Mouse (Mus musculus): ENCODE data around the gene Ndufa12.
A peak's percentile ranks its signal among the peaks of the same experiment; 100 is the strongest.

The Ndufa12 gene

DNA sequence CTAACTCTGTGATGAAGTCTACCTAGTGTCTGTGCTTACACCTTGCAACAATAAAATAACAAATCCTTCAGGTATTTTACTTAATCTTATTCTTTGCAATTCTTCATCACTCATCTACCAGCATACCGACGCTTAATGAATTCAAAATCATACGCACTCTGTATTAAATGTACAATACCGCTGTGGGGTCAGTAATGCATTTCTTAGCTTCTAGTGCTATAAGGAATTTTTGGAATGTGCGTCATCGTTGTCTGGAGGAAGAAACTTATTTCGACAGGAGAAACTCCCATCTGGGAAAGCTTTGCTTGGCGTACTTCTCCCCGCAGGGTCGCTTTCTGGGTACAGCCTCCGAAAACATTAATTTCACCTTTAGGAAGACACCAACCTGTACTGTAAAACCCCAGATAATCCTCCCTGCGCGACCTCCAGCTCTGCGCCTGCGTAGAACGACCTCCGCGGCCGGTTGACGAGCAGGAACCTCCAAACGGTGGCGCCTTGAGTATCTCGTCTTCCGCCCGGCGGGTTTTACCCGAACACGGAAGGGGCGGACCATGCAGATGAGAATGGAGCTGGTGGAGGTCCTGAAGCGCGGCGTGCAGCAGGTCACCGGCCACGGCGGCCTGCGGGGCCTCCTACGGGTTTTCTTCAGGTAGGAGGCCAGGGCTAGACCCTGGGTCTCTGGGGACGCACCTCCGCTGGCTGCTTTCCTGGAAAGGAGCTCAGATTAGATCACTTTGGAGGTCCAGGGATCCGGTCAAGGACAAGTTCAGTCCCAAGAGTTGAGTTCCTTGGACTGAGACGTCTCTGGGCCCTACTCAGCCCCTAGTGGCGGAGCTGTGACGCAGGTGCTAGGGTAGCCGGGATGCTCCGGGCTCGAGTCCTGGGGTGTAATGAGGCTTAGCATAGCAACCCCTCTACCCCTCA is at the start of gene Ndufa12:
TSS of gene Ndufa12 (plus strand) at position 239 of the 924 bp plus-strand sequence.
- DNase-seq (ENCODE audit: low spot score in 2 of 2): peak; percentile 91 to 93

DNA sequence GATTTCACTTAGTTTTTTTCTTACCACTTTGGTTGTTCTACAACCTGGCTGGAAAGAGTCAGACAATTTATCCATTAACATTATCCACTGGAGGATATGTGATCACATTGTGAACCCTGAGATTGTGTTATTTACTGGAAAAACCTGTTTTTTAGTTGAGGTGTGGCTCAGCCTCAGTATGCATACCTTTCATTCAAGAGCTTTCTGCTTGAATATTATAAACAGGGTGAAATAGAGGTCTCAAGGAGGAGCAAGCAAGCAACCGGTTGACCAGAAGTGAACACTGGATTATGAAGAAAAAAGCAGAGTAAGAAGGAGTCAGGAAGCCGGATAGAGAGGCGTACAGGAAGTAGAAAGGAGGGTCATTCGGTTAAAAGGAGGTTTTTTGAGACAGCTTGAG is 47.0 kb upstream of the Ndufa12 start:
- peak in 1 of 2 experiments; percentile 20 for DNase-seq (ENCODE audit: low spot score in 2 of 2)

GRCm38 (mm10) chr10:94153841-94154240 is 44.7 kb upstream of the Ndufa12 start:
- DNase-seq (ENCODE audit: low spot score in 2 of 2): no peak

- DNase-seq (ENCODE audit: low spot score in 2 of 2): no peak
Measured at GRCm38 (mm10) chr10:94158962-94159361, 39.6 kb upstream of the Ndufa12 start.

DNA sequence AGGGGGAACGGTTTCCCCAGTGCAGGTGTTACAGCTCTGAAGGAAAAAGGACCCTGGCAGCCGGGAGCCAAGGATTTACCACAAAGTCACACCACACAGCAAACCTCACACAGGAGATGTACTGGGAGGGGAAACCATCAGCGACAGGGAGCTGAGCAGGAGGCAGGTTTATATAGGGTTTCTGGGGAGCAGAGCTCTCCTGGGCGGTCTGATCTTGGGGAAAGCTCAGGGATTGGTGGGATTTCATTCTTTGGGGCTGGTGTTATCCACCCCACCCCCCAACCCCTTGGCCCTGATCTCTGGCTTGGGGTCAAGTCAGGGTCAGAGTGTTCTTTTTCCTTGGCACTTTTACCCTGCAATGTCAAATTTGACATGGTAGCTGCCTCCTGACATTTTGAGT is 39.1 kb upstream of the Ndufa12 start:
- DNase-seq (ENCODE audit: low spot score in 2 of 2): no peak

DNA sequence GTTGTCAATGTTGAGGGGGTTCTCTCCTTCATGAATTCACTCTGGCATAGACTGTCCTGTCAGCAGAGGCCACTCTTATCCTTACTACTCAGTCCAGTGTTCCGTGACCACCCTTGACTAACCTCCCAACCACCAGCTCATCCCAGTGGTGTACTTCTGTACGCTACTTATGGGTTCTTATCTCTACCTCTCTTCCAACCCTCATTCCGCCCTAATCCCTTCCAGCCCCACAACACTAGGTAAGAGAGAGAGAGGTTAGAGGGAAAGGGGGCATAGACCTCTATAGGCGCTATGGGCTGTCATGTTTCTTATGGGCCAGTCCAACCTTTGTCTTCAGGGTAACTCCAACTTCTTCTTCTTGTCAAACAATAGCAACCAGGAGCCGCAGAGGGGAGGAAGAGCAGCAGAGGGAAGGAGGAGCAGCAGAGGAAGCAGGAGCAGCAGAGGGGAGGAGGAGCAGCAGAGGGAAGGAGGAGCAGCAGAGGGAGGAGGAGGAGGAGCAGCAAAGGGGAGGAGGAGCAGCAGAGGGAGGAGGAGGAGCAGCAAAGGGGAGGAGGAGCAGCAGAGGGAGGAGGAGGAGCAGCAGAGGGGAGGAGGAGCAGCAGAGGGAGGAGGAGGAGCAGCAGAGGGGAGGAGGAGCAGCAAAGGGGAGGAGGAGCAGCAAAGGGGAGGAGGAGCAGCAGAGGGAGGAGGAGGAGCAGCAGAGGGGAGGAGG is 37.3 kb upstream of the Ndufa12 start:
- DNase-seq (ENCODE audit: low spot score in 2 of 2): no peak

DNA sequence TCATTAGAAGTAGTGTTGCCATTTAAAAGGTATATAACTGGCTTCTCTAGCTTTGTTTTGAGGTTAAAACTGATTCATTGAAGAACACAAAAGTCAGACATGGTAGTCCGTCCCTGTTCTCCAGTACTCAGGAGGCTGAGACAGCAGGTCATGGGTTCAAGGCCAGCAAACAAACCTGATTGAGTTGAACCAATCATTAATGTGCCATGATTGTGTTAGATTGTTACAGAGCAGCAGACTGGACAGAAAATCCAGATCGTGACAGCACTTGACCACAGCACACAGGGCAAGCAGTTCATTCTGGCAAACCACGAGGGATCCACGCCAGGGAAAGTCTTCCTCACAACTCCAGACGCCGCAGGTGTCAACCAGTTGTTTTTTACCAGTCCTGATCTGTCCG is 36.5 kb upstream of the Ndufa12 start:
- no peak for DNase-seq (ENCODE audit: low spot score in 2 of 2)

GRCm38 (mm10) chr10:94164104-94164845 is 34.2 kb upstream of the Ndufa12 start:
- DNase-seq (ENCODE audit: low spot score in 2 of 2): no peak

GRCm38 (mm10) chr10:94165426-94165825 is 33.1 kb upstream of the Ndufa12 start:
- DNase-seq (ENCODE audit: low spot score in 2 of 2): no peak

- DNase-seq (ENCODE audit: low spot score in 2 of 2): peak in 1 of 2 experiments; percentile 32
Measured at GRCm38 (mm10) chr10:94167051-94167750, 31.3 kb upstream of the Ndufa12 start.

- peak in 1 of 2 experiments; percentile 44 for DNase-seq (ENCODE audit: low spot score in 2 of 2)
Measured at GRCm38 (mm10) chr10:94171440-94172130, 26.9 kb upstream of the Ndufa12 start.

DNA sequence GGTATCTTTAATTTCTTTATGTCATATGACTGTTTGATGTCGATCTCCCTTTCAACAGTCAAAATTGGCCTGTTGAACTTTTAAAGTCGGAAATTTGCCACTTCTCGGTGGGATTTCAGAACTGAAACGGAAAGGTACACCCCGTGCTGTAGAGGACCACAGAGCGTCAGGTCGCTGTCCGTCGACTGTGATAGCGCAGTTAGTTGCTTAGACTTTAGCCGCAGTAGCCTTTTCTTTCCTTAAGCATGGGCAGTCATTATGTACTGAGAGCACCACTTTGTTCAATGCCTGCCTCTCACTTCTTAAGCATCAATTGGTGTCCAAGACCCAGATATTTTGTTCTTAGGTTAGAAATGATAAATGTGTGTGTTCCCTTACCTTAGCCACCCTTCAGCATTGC is 26.4 kb upstream of the Ndufa12 start:
- peak in 1 of 2 experiments; percentile 19 for DNase-seq (ENCODE audit: low spot score in 2 of 2)

- DNase-seq (ENCODE audit: low spot score in 2 of 2): peak in 1 of 2 experiments; percentile 9
Measured at GRCm38 (mm10) chr10:94172706-94173105, 25.8 kb upstream of the Ndufa12 start.

- peak in 1 of 2 experiments; percentile 28 for DNase-seq (ENCODE audit: low spot score in 2 of 2)
Measured at GRCm38 (mm10) chr10:94174652-94175051, 23.9 kb upstream of the Ndufa12 start.

- no peak for DNase-seq (ENCODE audit: low spot score in 2 of 2)
Measured at GRCm38 (mm10) chr10:94183199-94183598, 15.3 kb upstream of the Ndufa12 start.

DNA sequence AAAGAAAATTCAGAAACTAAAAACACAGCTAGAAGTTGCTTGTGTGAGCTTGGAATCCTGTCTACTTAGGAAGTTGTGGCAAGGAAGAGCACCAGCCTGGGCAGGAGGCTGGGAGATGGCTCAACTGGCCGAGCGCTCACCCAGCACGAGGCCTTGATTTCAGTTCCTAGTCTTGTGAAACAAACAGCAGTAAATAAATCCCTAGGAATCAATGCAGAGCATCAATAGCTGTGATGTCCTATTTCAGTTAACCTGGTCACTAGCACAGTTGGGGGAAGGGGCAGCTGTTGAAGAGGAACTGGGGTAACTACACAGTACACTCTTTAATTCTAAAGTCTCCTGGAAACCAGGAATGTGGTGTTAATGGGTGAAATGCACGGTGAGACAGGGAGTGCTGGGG is 6.5 kb downstream of the Ndufa12 start:
- DNase-seq (ENCODE audit: low spot score in 2 of 2): no peak

DNA sequence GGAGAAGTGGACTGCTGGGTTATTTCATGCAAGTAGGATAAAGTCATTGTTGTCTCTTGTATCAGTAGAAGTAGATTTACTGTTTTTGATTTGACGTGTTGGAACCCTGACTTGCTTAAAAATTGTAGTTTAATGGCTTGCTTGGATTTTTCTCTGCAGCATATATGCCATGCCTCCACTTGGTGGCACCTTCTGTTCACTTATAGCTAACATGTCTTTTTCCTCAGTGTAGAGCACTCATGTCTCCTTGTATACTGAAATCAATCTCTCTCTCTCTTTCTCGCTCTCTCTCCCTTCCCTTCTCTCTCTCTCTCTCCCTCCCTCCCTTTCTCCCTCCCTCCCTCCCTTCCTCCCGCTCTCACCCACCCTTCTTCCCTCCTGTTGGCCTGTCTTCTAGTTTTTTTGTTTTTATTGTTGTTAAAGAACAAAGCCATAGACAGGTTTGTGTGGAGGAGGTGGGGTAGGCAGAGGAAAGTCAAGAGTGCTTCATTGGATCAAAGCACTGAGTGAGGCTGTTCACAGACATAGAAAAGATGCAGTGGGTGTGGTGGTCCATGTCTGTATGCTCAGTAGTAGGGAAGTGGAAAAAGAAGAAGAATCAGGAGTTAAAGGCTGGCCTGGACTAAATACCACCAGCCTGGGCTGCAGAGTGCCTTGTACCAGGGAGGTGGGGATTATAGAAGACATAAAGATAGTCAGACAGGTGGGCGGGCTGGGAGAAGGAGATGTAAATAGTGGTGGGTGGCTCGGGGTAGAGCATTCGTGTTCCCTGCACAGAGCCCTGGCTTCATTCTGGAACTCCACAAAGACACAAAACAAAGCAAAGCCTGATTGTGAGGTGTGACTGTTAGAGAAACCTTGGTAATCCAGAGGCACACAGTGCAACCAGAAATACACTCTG is 12.4 kb downstream of the Ndufa12 start:
- DNase-seq (ENCODE audit: low spot score in 2 of 2): no peak

DNA sequence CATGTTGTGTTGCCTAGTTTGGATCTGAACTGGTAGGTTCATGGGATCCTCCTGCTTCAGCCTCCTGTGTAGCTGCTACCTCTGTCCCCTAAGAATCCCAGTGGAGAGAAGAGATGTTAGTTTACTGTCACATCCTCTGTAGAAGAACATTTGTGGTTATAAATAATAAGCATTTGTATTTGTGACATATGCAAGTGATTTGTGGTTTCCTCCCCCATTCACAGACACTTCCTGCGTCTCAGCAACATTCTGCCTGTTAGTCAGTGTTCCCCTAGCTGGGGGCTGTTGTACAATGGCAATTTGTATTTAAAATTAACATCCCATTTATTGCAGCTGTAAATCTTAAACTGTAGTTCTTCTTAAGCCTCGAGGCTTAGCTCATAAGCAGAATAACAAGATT is 13.2 kb downstream of the Ndufa12 start:
- no peak for DNase-seq (ENCODE audit: low spot score in 2 of 2)

DNA sequence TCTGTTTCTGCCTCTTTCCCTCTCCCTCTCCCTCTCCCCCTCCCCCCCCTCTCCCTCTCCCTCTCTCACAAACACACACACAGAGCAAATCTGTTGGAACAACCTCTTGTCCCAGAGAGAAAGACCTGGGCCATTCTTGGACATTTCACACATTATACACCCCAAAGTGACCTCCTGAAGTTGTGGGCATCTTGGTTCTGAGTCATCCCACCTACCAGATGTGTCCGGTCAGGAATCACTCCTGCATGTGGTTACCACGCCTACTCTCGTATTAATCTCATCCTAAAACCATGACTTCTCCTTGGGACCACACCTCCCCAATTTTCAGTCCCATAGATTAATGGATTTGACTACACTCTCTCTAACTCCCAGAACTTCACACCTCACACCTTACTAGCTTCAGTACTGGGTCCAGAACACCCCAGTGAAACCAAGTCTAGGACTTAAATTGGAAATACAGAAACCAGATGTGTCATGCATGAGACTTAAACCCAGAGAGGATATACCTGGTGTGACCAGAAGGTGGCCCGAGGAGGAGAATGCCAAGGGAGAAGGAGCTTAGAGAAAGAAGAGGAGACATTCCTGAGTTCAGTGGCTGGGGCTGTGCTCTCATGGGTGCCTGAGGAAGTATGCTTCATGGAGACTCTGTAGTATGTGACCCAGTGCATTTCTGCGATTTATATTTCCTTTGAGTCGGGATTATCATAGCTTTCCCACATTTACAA is 26.7 kb downstream of the Ndufa12 start:
- DNase-seq (ENCODE audit: low spot score in 2 of 2): no peak
